Mouse (Mus musculus) neural tube, embryonic 12.5 days (tissue): ENCODE measurements around the gene Ccdc28a. TPM values are rescaled to one million over a fixed set of nuclear protein-coding genes. Genes with fewer than 3 reads are reported as not detected.

Experiments
- ATAC-seq: fragments of 200-750 bp; cut with Nextera tagmentation; 2 replicates; pipeline ENCODE4 v1.8.0; 2017; ENCODE audit warnings: low read depth, mild to moderate bottlenecking, moderate TSS enrichment, moderate library complexity; ENCODE audit not compliant: low FRiP score
- H3K27ac ChIP-seq: fragments of 300-500 bp; sonication (generic); 2 replicates; pipeline ENCODE4 v1.5.1; 2016
- H3K27me3 ChIP-seq: fragments of 300-500 bp; sonication (generic); replicated peaks from 2 replicates; pipeline ENCODE4 v1.6.1; 2016; ENCODE audit warnings: mild to moderate bottlenecking
- H3K36me3 ChIP-seq: fragments of 300-500 bp; sonication (generic); 2 replicates; pipeline ENCODE4 v1.6.1; 2016; ENCODE audit warnings: mild to moderate bottlenecking
- H3K4me1 ChIP-seq: fragments of 300-500 bp; sonication (generic); 2 replicates; pipeline ENCODE4 v1.6.1; 2016
- H3K4me2 ChIP-seq: fragments of 300-500 bp; sonication (generic); replicated peaks from 2 replicates; pipeline ENCODE4 v1.6.1; 2016; ENCODE audit warnings: mild to moderate bottlenecking
- H3K4me3 ChIP-seq: fragments of 300-500 bp; sonication (generic); 2 replicates; pipeline ENCODE4 v1.5.1; 2016
- H3K9ac ChIP-seq: fragments of 300-500 bp; sonication (generic); 2 replicates; pipeline ENCODE4 v1.6.1; 2016; ENCODE audit warnings: mild to moderate bottlenecking
- H3K9me3 ChIP-seq: fragments of 300-500 bp; sonication (generic); 2 replicates; pipeline ENCODE4 v1.6.1; 2016; ENCODE audit warnings: mild to moderate bottlenecking
- WGBS: fragments of 180-500 bp; shearing (Covaris S2); methylation state at CpG from one replicate; pipeline ENCODE4 v1.1.7; 2016; 5-methylcytosine and 5-hydroxymethylcytosine counted together
- polyA plus RNA-seq: library from polyadenylated mRNA; unstranded; fragments of >200 nt; fragmentation: Nextera tagmentation; extraction: Ambion mirVana; gene quantifications from 2 replicates; pipeline ENCODE4 v1.2.1, GENCODE M21; 2016

The Ccdc28a gene
- polyA plus RNA-seq, 1 experiment from 2014 or later: 5.6 TPM

DNA sequence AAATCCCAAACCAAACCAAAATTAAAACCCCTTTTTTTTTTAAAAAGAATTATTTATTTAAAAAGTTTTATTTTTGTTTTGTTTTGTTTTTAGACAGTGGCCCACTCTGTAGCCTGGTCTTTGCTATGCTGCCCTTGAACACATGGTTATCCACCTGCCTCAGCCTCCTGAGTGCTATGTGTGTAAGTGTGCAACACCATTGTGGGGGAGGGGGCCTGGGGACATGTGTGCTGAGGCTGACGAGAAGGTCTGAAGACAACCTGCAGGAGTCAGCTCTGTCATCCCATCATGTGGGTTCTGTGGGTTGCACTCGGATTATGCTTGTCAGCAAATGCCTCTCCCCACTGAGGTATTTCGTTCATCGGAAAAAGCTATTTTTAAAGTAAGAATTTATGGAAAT lies 45.3 kb downstream of the Ccdc28a start:
- Histone ChIP-seq H3K27me3 (no peaks in the 10 kb centered on the region), H3K36me3 (no peaks in the 10 kb centered on the region), H3K4me1 (no peaks in the 10 kb centered on the region), H3K27ac (no peak overlapping the region), H3K9me3 (no peaks in the 10 kb centered on the region), H3K9ac (no peak overlapping the region), H3K4me3 (no peak overlapping the region), H3K4me2 (no peak overlapping the region)
- ATAC-seq: no peak
- WGBS: 84% methylated on average over 4 of the region's 4 CpGs

DNA sequence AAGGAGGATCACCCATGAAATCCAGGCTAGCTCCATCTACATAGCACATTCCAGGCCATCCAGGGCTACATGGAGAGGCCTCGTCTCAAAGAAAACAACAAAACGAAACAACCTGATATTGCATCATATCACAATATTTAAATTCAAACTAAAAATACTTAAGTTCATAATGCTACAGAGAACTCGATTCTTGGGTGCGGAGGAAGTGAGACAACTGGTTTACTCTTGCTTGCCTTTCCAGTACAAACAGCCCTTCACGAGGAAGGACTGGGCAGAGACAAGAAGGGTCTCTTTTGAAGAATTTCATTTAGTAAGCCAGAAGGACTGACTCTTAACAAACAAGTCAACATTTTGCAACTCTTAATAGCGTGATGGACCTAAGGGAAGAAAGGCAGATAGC lies 46.2 kb downstream of the Ccdc28a start:
- H3K9me3 ChIP-seq: 0 out of 2 replicates have a peak, but pooled peaks cover 1% of the 10 kb centered on the region
- no peaks in the 10 kb centered on the region for H3K36me3 ChIP-seq
- H3K4me3 ChIP-seq: no peak overlapping the region
- no peaks in the 10 kb centered on the region; the same call in 1 of the 2 replicates for H3K27me3 ChIP-seq
- H3K27ac ChIP-seq: no peak overlapping the region
- no peak overlapping the region for H3K4me2 ChIP-seq
- WGBS: 92% methylated on average over 6 of the region's 6 CpGs
- no peak overlapping the region for H3K9ac ChIP-seq
- no peak for ATAC-seq
- no peaks in the 10 kb centered on the region for H3K4me1 ChIP-seq

DNA sequence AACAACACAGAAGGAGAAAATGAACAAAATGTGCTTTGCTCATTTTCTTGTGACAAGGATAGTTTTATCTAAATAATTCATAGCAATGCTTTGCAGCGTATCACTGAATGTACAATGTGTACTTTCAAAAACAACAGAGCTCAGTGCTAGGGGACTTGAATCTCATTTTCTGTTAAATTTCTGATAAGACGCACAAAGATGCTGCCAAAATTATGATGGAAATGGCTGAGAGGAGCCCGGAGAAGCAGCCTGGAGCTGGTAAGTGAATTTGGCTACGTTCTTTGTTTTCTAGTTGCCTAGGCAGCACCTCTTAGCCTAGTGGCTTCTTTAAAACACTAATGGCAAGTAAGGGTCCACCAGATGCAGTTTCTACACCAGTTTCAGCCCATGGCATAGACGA lies 52.6 kb downstream of the Ccdc28a start:
- Histone ChIP-seq H3K36me3 (no peaks in the 10 kb centered on the region), H3K27ac (no peak overlapping the region), H3K4me1 (no peaks in the 10 kb centered on the region), H3K4me3 (no peak overlapping the region), H3K9me3 (0 out of 2 replicates have a peak, but pooled peaks cover 3% of the 10 kb centered on the region), H3K4me2 (no peak overlapping the region), H3K9ac (no peak overlapping the region), H3K27me3 (no peaks in the 10 kb centered on the region; the same call in 1 of the 2 replicates)
- no peak for ATAC-seq
- 85% methylated on average over 5 of the region's 5 CpGs for WGBS

DNA sequence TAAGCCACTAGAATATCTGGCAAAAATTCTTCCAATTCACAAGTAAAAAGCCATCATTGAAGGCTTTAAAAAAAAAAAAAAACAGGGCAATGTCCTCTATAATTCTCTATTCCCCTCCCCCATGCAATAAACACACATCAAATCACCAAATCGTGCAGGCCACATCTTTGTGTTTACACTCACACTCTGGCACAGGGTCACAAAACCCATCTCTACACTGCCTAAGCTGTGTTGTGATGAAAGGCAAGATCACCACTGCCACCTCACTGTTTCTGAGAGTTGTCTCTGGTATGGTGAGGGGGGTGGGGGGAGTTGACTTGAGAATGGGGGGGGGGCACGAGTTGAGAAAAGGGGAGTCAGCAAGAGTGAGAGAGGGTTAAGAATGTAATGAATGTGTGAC lies 57.5 kb downstream of the Ccdc28a start:
- no peak overlapping the region for H3K27ac ChIP-seq
- H3K36me3 ChIP-seq: no peaks in the 10 kb centered on the region
- no peaks in the 10 kb centered on the region for H3K4me1 ChIP-seq
- WGBS: 61% methylated on average over 2 of the region's 2 CpGs
- H3K9me3 ChIP-seq: no peaks in the 10 kb centered on the region
- no peak overlapping the region for H3K4me3 ChIP-seq
- no peak overlapping the region for H3K4me2 ChIP-seq
- ATAC-seq: no peak
- H3K27me3 ChIP-seq: no peaks in the 10 kb centered on the region
- no peak overlapping the region for H3K9ac ChIP-seq

DNA sequence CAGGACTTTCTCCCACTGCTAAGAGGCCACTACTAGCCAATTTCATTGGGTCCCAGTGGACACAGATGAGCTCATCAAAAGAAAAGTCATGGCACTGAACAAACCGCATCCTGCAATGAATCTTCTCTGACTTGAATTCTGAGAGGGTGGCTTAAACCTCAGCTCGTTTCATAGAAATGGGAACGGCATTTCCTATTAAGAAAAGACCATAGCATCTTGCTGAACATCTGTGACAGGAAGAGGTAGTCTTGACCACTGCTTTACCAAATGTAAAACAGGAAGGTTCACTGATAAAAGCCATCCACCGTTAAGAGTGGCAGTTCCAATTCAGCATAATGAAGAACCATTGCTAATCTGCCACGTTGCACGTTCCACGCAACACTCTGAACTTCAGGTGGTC lies 58.1 kb downstream of the Ccdc28a start:
- Histone ChIP-seq H3K4me3 (no peak overlapping the region), H3K27me3 (no peaks in the 10 kb centered on the region), H3K9ac (no peak overlapping the region), H3K4me1 (no peaks in the 10 kb centered on the region), H3K27ac (no peak overlapping the region), H3K4me2 (no peak overlapping the region), H3K9me3 (no peaks in the 10 kb centered on the region), H3K36me3 (no peaks in the 10 kb centered on the region)
- 92% methylated on average over 7 of the region's 7 CpGs for WGBS
- ATAC-seq: no peak

DNA sequence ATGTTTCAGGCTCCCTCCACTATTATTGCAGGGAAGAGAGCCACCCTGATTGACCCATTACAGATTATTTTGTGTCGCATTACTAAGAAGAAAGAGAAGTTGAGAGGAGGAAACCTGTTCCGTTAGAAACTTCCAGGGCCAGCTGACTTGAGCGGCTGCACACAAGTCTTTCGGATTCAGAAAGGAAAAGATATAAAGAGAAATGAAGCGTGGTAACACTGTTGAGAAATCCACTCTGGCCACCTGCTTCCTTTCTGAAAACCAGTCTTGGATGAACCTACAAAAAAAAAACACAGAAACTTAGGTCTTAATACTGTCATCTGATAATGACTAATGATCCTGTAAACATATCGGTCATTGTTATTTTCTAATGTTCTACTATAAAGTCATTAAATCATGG lies 59.7 kb downstream of the Ccdc28a start:
- Histone ChIP-seq H3K27me3 (no peaks in the 10 kb centered on the region), H3K9ac (no peak overlapping the region), H3K4me1 (no peaks in the 10 kb centered on the region), H3K9me3 (no peaks in the 10 kb centered on the region), H3K4me3 (no peak overlapping the region), H3K4me2 (no peak overlapping the region), H3K36me3 (no peaks in the 10 kb centered on the region), H3K27ac (no peak overlapping the region)
- no peak for ATAC-seq
- 86% methylated on average over 6 of the region's 6 CpGs for WGBS

Other genes starting within 250 kb of the Ccdc28a start
- gene Abracl, start 211.7 kb downstream of the Ccdc28a start, polyA plus RNA-seq: 155 and 159 TPM in 2 replicates
- 39.6 and 44.7 TPM in 2 replicates for gene Reps1, start 179.1 kb downstream of the Ccdc28a start, polyA plus RNA-seq
- 0.45 and 0.47 TPM in 2 replicates for gene Ect2l, start 24.1 kb downstream of the Ccdc28a start, polyA plus RNA-seq
- 18.9 and 20.3 TPM in 2 replicates for gene Nhsl1, start 84.0 kb upstream of the Ccdc28a start, polyA plus RNA-seq